Mouse (Mus musculus): ENCODE measurements around the gene Zkscan1.

The Zkscan1 gene

GRCm38 (mm10) chr5:138117199-138118015 lies 32.5 kb downstream of the Zkscan1 start:
- peak; percentile 32 for DNase-seq (ENCODE audit: low read depth)

DNA sequence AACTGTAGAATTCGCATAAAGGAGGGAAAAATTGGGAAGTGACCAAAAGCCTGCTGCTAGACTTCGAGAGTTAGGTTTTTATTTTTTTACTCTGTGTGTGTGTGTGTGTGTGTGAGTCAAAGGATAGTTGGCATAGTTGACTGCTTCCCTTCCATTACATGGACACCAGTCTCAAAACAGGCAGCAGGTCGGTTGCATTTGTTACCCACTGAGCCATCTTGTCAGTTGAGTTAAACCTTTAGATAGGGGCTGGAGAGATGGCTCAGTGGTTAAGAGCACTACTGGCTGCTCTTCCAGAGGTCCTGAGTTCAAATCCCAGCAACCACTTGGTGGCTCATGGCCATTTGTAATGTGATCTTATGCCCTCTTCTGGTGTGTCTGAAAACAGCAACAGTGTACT lies 33.2 kb downstream of the Zkscan1 start:
- DNase-seq (ENCODE audit: low read depth), result peak; percentile 52

GRCm38 (mm10) chr5:138132425-138133064 lies 47.7 kb downstream of the Zkscan1 start:
- DNase-seq (ENCODE audit: low read depth), result no peak

- DNase-seq (ENCODE audit: low read depth), result no peak
Measured at GRCm38 (mm10) chr5:138137257-138137656, 52.4 kb downstream of the Zkscan1 start.

GRCm38 (mm10) chr5:138137935-138138549 lies 53.2 kb downstream of the Zkscan1 start:
- peak; percentile 79 for DNase-seq (ENCODE audit: low read depth)

DNA sequence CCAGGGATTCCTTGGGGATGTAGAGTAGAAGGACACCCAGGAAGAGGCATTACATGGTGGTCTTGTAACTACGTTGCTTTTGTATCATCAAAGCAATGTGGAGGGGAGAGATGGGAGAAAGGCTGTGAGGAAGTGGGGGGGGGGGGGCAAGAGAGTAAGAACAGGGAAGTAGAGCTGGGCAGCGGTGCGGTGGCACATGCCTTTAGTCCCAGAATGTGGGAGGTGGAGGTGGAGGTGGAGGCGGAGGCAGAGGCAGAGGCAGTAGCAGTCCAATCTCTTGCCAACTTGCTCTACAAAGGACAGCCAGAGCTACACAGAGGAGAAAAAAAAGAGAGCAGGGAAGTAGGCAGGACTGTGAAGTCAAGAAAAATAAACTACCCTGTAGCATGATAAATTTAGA lies 53.7 kb downstream of the Zkscan1 start:
- no peak for DNase-seq (ENCODE audit: low read depth)

GRCm38 (mm10) chr5:138154390-138154789 lies 69.5 kb downstream of the Zkscan1 start:
- no peak for DNase-seq (ENCODE audit: low read depth)

GRCm38 (mm10) chr5:138155443-138155976 lies 70.6 kb downstream of the Zkscan1 start, which contains the start of gene Zfp113:
Zfp113 (minus strand) TSS chr5:138155744.
- DNase-seq (ENCODE audit: low read depth), result peak; percentile 97

Measured in NIH3T3 (cell line).